Comparison of ENCODE assay signal across 11 mouse cellular contexts in genomic region chr7:112416058-112416526, GRCm38 (mm10). TPM values are rescaled to one million over a fixed set of nuclear protein-coding genes. Genes with fewer than 3 reads are reported as not detected.
DNase-seq lines count a peak whose midpoint lies in the region; ATAC-seq lines count a peak whose summit lies in the region.
"Had no signal": no experiment of that assay in that cellular context is flagged by ENCODE, and none has a peak within 500 bp of the region (broad histone marks: within the 10 kb centered on the region; RNA-seq: fewer than 3 reads in every experiment).

No protein-coding gene starts in this region.

- no peak for ATAC-seq in embryonic facial prominence, embryonic 12.5 days (ENCODE audit: insufficient number of reproducible peaks, insufficient read depth, low FRiP score, low TSS enrichment)
- no peak for ATAC-seq in intestine, embryonic 14.5 days (replicated peaks; ENCODE audit: low FRiP score, low TSS enrichment, low read depth)
- no peak for ATAC-seq in neural tube, embryonic 15.5 days (ENCODE audit: low FRiP score)

- peaks cover 24% of the 10 kb centered on the region for H3K4me1 ChIP-seq in embryonic facial prominence, embryonic 12.5 days
- peaks cover 14% of the 10 kb centered on the region for H3K4me1 ChIP-seq in intestine, embryonic 14.5 days (replicated peaks; ENCODE audit: control insufficient read depth, insufficient read depth, low read length)
- peaks cover 18% of the 10 kb centered on the region for H3K4me1 ChIP-seq in neural tube, embryonic 15.5 days

- no peaks in the 10 kb centered on the region for H3K36me3 ChIP-seq in embryonic facial prominence, embryonic 12.5 days
- H3K36me3 ChIP-seq in intestine, embryonic 14.5 days (ENCODE audit: control insufficient read depth, insufficient read depth, low read length), result no peaks in the 10 kb centered on the region
- H3K36me3 ChIP-seq in neural tube, embryonic 15.5 days, result no peaks in the 10 kb centered on the region

- H3K27me3 ChIP-seq in embryonic facial prominence, embryonic 12.5 days, result no peaks in the 10 kb centered on the region; the same call in 1 of the 2 replicates
- H3K27me3 ChIP-seq in intestine, embryonic 14.5 days (replicated peaks; ENCODE audit: control insufficient read depth, insufficient read depth, low read length), result no peaks in the 10 kb centered on the region; the same call in 1 of the 2 replicates
- H3K27me3 ChIP-seq in neural tube, embryonic 15.5 days (replicated peaks), result no peaks in the 10 kb centered on the region

- H3K27ac ChIP-seq in embryonic facial prominence, embryonic 12.5 days, result peak overlapping the region; percentile 61
- no peak overlapping the region for H3K27ac ChIP-seq in intestine, embryonic 14.5 days (ENCODE audit: low read depth)
- H3K27ac ChIP-seq in neural tube, embryonic 15.5 days (replicated peaks), result peak overlapping the region; percentile 28; the same call in 1 of the 2 replicates
- H3K27ac ChIP-seq: macrophage had no signal

- H3K4me3 ChIP-seq in embryonic facial prominence, embryonic 12.5 days, result no peak overlapping the region
- H3K4me3 ChIP-seq in intestine, embryonic 14.5 days (ENCODE audit: low read depth, low read length), result no peak overlapping the region
- no peak overlapping the region for H3K4me3 ChIP-seq in neural tube, embryonic 15.5 days (replicated peaks)

- peak overlapping the region; percentile 35 for H3K4me2 ChIP-seq in embryonic facial prominence, embryonic 12.5 days (replicated peaks)
- peak overlapping the region; percentile 30; the same call in 1 of the 2 replicates for H3K4me2 ChIP-seq in intestine, embryonic 14.5 days (ENCODE audit: low read length)
- H3K4me2 ChIP-seq in neural tube, embryonic 15.5 days, result peak overlapping the region; percentile 46

- DNase-seq in left cerebral cortex, postnatal 4 days, result peak; percentile 51
- no peak for DNase-seq in left cerebral cortex, adult 11 months (ENCODE audit: low spot score)
- no peak for DNase-seq in intestine, embryonic 14.5 days (ENCODE audit: low spot score)
- DNase-seq in adipocyte (ENCODE audit: low spot score) (no peak), liver (no peak)
- no peak for DNase-seq in ovary, postnatal 14 days (ENCODE audit: low spot score)
- DNase-seq: kidney, adult 11 months had no signal

- H3K9me3 ChIP-seq in embryonic facial prominence, embryonic 12.5 days, result no peaks in the 10 kb centered on the region
- H3K9me3 ChIP-seq in intestine, embryonic 14.5 days (ENCODE audit: control insufficient read depth, low read length), result no peaks in the 10 kb centered on the region
- no peaks in the 10 kb centered on the region for H3K9me3 ChIP-seq in neural tube, embryonic 15.5 days (replicated peaks)

- intact Hi-C loops in left cerebral cortex, postnatal 4 days (cut with DNase I), result no loop called here

- WGBS in embryonic facial prominence, embryonic 12.5 days, result 13% methylated on average over 14 of the region's 14 CpGs
- WGBS in intestine, embryonic 14.5 days, result 17% methylated on average over 14 of the region's 14 CpGs
- 12% methylated on average over 14 of the region's 14 CpGs for WGBS in neural tube, embryonic 15.5 days

- H3K9ac ChIP-seq in embryonic facial prominence, embryonic 12.5 days, result no peak overlapping the region
- no peak overlapping the region for H3K9ac ChIP-seq in intestine, embryonic 14.5 days (ENCODE audit: low read length)
- H3K9ac ChIP-seq in neural tube, embryonic 15.5 days (replicated peaks), result no peak overlapping the region

RNA-seq across cellular contexts. Expression of gene Parva, which starts 11.2 kb away (rescaled TPM):
- total RNA-seq in left cerebral cortex, postnatal 4 days (2021), result 10 to 100 TPM; 25.6 to 26.8 TPM
- polyA plus RNA-seq in embryonic facial prominence, embryonic 12.5 days (2016; fragmentation: Nextera tagmentation; extraction: Ambion mirVana), result 98.4 and 112 TPM in 2 replicates
- polyA plus RNA-seq in intestine, embryonic 14.5 days (2014; fragmentation: Nextera tagmentation; extraction: Ambion mirVana), result 102 and 114 TPM in 2 replicates
- polyA plus RNA-seq in neural tube, embryonic 15.5 days (2015; fragmentation: Nextera tagmentation; extraction: Ambion mirVana), result 23.7 and 33.5 TPM in 2 replicates
- total RNA-seq: common myeloid progenitor, adult 5-6 weeks had no signal
